Mouse (Mus musculus) midbrain, postnatal 0 days (tissue): ENCODE results near the gene Anks1. TPM values are rescaled to one million over a fixed set of nuclear protein-coding genes. Genes with fewer than 3 reads are reported as not detected.

Experiments
- ATAC-seq: fragments of 200-750 bp; cut with Nextera tagmentation; 2 replicates; pipeline ENCODE4 v1.8.0; 2017; ENCODE audit warnings: moderate number of reproducible peaks, mild to moderate bottlenecking, moderate TSS enrichment, moderate library complexity; ENCODE audit not compliant: low FRiP score
- DNase-seq: peaks from one replicate; pipeline ENCODE4 v3.0.0-alpha.2; 2015; ENCODE audit warnings: low spot score
- H3K27ac ChIP-seq: fragments of 300-500 bp; sonication (generic); 2 replicates; pipeline ENCODE4 v1.5.1; 2014; ENCODE audit warnings: low read depth, mild to moderate bottlenecking, low read length, mixed read lengths
- H3K27me3 ChIP-seq: fragments of 300-500 bp; sonication (generic); 2 replicates; pipeline ENCODE4 v1.6.1; 2014; ENCODE audit warnings: low read length, control low read depth, mixed read lengths; ENCODE audit not compliant: insufficient read depth
- H3K36me3 ChIP-seq: fragments of 300-500 bp; sonication (generic); 2 replicates; pipeline ENCODE4 v1.6.1; 2014; ENCODE audit warnings: low read length, control low read depth, mixed read lengths; ENCODE audit not compliant: insufficient read depth
- H3K4me1 ChIP-seq: fragments of 300-500 bp; sonication (generic); 2 replicates; pipeline ENCODE4 v1.6.1; 2014; ENCODE audit warnings: mild to moderate bottlenecking, control low read depth, antibody characterized with exemption, low read length, mixed read lengths; ENCODE audit not compliant: insufficient read depth
- H3K4me2 ChIP-seq: fragments of 300-500 bp; sonication (generic); 2 replicates; pipeline ENCODE4 v1.6.1; 2014; ENCODE audit warnings: low read depth, mild to moderate bottlenecking, low read length, mixed read lengths; ENCODE audit not compliant: poor library complexity, severe bottlenecking
- H3K4me3 ChIP-seq: fragments of 300-500 bp; sonication (generic); 2 replicates; pipeline ENCODE4 v1.5.1; 2014; ENCODE audit warnings: low read depth, mild to moderate bottlenecking, low read length, moderate library complexity
- H3K9ac ChIP-seq: fragments of 300-500 bp; sonication (generic); replicated peaks from 2 replicates; pipeline ENCODE4 v1.6.1; 2014; ENCODE audit warnings: mild to moderate bottlenecking, low read length, moderate library complexity, mixed read lengths; ENCODE audit not compliant: poor library complexity, severe bottlenecking
- H3K9me3 ChIP-seq: fragments of 300-500 bp; sonication (generic); 2 replicates; pipeline ENCODE4 v1.6.1; 2016; ENCODE audit warnings: low read length, control low read depth
- CTCF ChIP-seq: IDR thresholded peaks from 2 replicates; pipeline ENCODE4 v1.5.1; 2016; ENCODE audit warnings: antibody characterized with exemption, mild to moderate bottlenecking
- WGBS: fragments of 180-500 bp; shearing (Covaris S2); extraction: QIAGEN DNeasy Blood & Tissue Kit; methylation state at CpG from one replicate; pipeline ENCODE4 v1.1.7; 2014; 5-methylcytosine and 5-hydroxymethylcytosine counted together
- polyA plus RNA-seq: library from polyadenylated mRNA; unstranded; fragments of >200 nt; fragmentation: Nextera tagmentation; extraction: Ambion mirVana; gene quantifications from 2 replicates; pipeline ENCODE4 v1.2.1, GENCODE M21; 2015
- total RNA-seq: library from RNA; depleted of rRNA; stranded (reverse); fragments of >200 nt; gene quantifications from 2 replicates; pipeline ENCODE4 v1.2.3, GENCODE M21; 2014

Gene Anks1
- total and polyA plus RNA-seq, 2 experiments from 2014 or later: 44.1 to 109 TPM

DNA sequence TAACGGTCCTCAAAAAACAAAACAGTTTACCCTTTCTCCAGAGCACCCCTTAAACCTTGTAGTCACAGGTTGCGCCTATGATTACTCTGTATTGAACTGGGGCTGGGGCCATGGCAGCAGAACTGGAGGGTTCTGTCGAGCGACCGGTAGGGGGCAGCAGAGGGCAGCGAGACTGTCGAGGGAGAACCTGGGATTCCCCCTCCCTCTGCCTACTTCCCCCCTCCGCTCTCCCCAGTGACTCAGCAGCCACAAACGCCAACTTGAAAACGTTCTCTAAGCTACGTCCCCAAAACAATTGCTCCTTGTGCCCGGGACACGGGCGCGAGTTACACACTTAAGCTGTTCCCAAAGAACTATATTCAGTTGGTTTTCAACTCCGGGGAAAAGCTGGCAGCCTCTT is 175.9 kb downstream of the Anks1 start:
- no peaks in the 10 kb centered on the region for H3K27me3 ChIP-seq
- no peak overlapping the region for H3K4me3 ChIP-seq
- 1% methylated on average over 16 of the region's 16 CpGs for WGBS
- peak; percentile 97 for TF ChIP-seq CTCF
- H3K36me3 ChIP-seq: no peaks in the 10 kb centered on the region
- peak overlapping the region; percentile 28 for H3K4me2 ChIP-seq
- no peaks in the 10 kb centered on the region for H3K9me3 ChIP-seq
- ATAC-seq (peak; percentile 55; the same call in 1 of the 2 replicates), DNase-seq (peak; percentile 92)
- no peak overlapping the region for H3K9ac ChIP-seq
- H3K4me1 ChIP-seq: 0 out of 2 replicates have a peak, but pooled peaks cover 4% of the 10 kb centered on the region
- H3K27ac ChIP-seq: no peak overlapping the region

DNA sequence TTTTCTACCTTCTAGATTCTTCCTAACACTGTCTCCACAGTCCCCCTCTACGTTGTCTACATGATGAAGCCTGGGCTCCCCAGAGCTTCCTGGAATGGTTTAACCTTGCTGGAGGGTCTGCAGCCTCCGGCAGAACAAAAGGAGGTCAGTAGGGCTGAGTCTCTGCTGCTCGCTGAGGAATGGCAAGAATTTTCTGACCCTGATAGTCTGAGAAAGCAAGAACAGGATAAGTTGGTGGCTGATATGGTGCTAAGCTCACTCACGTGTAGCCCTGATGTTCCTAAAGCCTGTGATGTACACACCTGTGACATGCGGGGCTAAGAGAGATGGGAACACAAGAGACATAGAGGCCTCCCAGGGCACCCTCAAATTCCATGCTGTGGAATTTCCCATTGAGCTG is 178.3 kb downstream of the Anks1 start:
- no peak overlapping the region for H3K9ac ChIP-seq
- TF ChIP-seq CTCF: no peak
- H3K36me3 ChIP-seq: no peaks in the 10 kb centered on the region
- no peaks in the 10 kb centered on the region for H3K27me3 ChIP-seq
- no peak overlapping the region for H3K4me2 ChIP-seq
- H3K9me3 ChIP-seq: no peaks in the 10 kb centered on the region
- no peak overlapping the region for H3K27ac ChIP-seq
- ATAC-seq (no peak), DNase-seq (no peak)
- 0 out of 2 replicates have a peak, but pooled peaks cover 4% of the 10 kb centered on the region for H3K4me1 ChIP-seq
- H3K4me3 ChIP-seq: no peak overlapping the region
- WGBS: 25% methylated on average over 5 of the region's 5 CpGs

DNA sequence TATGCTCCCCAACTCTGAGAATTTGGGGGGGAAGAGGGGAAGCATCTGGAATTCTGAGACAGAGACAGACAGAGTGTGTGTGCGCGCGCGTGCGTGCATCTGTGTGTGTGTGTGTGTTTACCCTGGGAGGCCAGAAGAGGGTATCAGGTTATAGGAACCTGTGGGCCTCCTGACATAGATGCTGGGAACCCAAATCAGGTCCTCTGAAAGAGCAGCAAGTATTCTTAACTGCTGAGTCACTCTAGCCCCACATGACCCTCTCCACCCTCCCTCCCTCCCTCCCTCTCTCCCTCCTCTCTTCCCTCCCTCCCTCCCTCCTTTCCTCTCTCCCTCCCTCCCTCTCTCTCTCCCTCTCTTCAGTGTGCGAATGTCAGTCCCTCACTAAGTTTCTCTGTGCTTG is 179.6 kb downstream of the Anks1 start:
- Histone ChIP-seq H3K27ac (no peak overlapping the region), H3K4me3 (no peak overlapping the region), H3K9me3 (no peaks in the 10 kb centered on the region), H3K36me3 (no peaks in the 10 kb centered on the region), H3K4me1 (0 out of 2 replicates have a peak, but pooled peaks cover 4% of the 10 kb centered on the region), H3K27me3 (no peaks in the 10 kb centered on the region), H3K4me2 (no peak overlapping the region), H3K9ac (no peak overlapping the region)
- ATAC-seq (no peak), DNase-seq (no peak)
- 99% methylated on average over 5 of the region's 6 CpGs for WGBS
- TF ChIP-seq CTCF: no peak

DNA sequence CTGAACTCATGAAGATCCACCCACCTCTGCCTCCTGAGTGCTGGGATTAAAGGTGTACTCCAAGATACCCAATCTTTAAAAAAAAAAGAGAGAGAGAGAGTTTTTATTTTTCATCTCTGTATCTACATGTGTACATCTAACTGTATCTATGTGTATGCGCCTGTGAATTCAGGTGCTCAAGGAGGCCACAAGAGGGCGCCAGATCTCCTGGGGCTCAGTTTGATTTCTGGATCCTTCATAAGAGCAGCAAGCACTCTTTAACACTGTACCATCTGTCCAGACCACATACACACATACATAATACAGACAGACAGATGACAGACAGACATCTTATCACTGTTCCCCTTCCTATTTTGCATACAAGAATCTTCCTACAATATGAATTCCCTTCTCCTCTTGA is 183.2 kb downstream of the Anks1 start:
- no peak for DNase-seq
- H3K27ac ChIP-seq: no peak overlapping the region
- peak; percentile 50 for TF ChIP-seq CTCF
- no peak overlapping the region for H3K9ac ChIP-seq
- no peaks in the 10 kb centered on the region for H3K36me3 ChIP-seq
- H3K4me2 ChIP-seq: no peak overlapping the region
- H3K9me3 ChIP-seq: no peaks in the 10 kb centered on the region
- H3K4me3 ChIP-seq: no peak overlapping the region
- H3K27me3 ChIP-seq: no peaks in the 10 kb centered on the region
- 0 out of 2 replicates have a peak, but pooled peaks cover 3% of the 10 kb centered on the region for H3K4me1 ChIP-seq
- 86% methylated on average over 2 of the region's 2 CpGs for WGBS
- ATAC-seq: no peak

DNA sequence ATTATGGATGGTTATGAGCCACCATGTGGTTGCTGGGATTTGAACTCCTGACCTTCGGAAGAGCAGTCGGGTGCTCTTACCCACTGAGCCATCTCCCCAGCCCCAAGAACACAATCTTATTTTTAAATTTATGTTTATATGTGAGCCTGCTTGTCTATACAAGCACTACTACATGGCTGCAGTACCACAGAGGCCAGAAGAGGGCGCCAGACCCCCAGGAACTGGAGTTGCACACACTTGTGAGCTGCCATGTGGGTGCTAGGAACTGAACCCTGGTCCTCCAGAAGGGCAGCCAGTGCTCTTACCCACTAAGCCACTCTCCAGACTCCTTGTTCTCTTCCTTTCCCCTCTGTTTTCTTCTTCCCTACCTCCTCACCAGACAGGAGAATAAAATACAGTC is 184.7 kb downstream of the Anks1 start:
- Histone ChIP-seq H3K9me3 (no peaks in the 10 kb centered on the region), H3K36me3 (no peaks in the 10 kb centered on the region), H3K4me1 (no peaks in the 10 kb centered on the region), H3K9ac (no peak overlapping the region), H3K4me3 (no peak overlapping the region), H3K27ac (no peak overlapping the region), H3K4me2 (no peak overlapping the region), H3K27me3 (no peaks in the 10 kb centered on the region)
- DNase-seq: no peak
- 85% methylated on average over 3 of the region's 3 CpGs for WGBS
- ATAC-seq: no peak
- TF ChIP-seq CTCF: peak; percentile 42

- no peak overlapping the region for H3K27ac ChIP-seq
- no peak for ATAC-seq
- no peak for TF ChIP-seq CTCF
Observed at GRCm38 (mm10) chr17:28096418-28096817, 187.3 kb downstream of the Anks1 start.

More at GRCm38 (mm10) chr17:28096418-28096817, 187.3 kb downstream of the Anks1 start:
- WGBS: 80% methylated on average over 10 of the region's 10 CpGs
- H3K4me1 ChIP-seq: no peaks in the 10 kb centered on the region
- no peaks in the 10 kb centered on the region for H3K27me3 ChIP-seq
- no peak overlapping the region for H3K4me2 ChIP-seq
- H3K36me3 ChIP-seq: no peaks in the 10 kb centered on the region
- no peak overlapping the region for H3K4me3 ChIP-seq
- no peak for DNase-seq
- no peak overlapping the region for H3K9ac ChIP-seq
- H3K9me3 ChIP-seq: no peaks in the 10 kb centered on the region
